Mouse (Mus musculus): ENCODE data around the gene Hoxd4. TPM values are rescaled to one million over a fixed set of nuclear protein-coding genes. Genes with fewer than 3 reads are reported as not detected.

Hoxd4 gene
- total RNA-seq, 2 experiments from 2014 or later: 0.55 to 0.57 TPM

GRCm38 (mm10) chr2:74761941-74762340 is 50.2 kb downstream of the Hoxd4 start:
- intact Hi-C loops (cut with DNase I): no loop called here
- DNase-seq: no peak

- intact Hi-C loops (cut with DNase I): no loop called here
- peak; percentile 28 to 35 for DNase-seq
These were observed 51.0 kb downstream of the Hoxd4 start, which contains the start of gene Hoxd1 for GRCm38 (mm10) chr2:74762522-74763244. Hoxd1 (plus strand) TSS chr2:74762980.

GRCm38 (mm10) chr2:74763245-74763735 is 51.6 kb downstream of the Hoxd4 start:
- intact Hi-C loops (cut with DNase I): no loop called here
- DNase-seq: no peak

- intact Hi-C loops (cut with DNase I): no loop called here
- no peak for DNase-seq
These were observed 52.2 kb downstream of the Hoxd4 start for GRCm38 (mm10) chr2:74763976-74764375.

GRCm38 (mm10) chr2:74774359-74774758 is 62.6 kb downstream of the Hoxd4 start:
- DNase-seq: no peak
- intact Hi-C loops (cut with DNase I): no loop called here

GRCm38 (mm10) chr2:74777536-74778275 is 66.0 kb downstream of the Hoxd4 start:
- no peak for DNase-seq
- intact Hi-C loops (cut with DNase I): no loop called here

Small RNA genes within 50 kb of the gene (microRNA-seq; reads per million reads assigned to microRNA genes)
- 0 reads per million in 2 experiments for gene Gm44463
- 1,206 to 1,233 reads per million in 2 experiments for gene Mir10b

Other genes starting within 250 kb of the Hoxd4 start
- gene Lnpk, start 132.5 kb upstream of the Hoxd4 start, total RNA-seq (2021): 10 to 100 TPM; 18.7 to 21.4 TPM
- not detected for gene Evx2, start 52.4 kb upstream of the Hoxd4 start, total RNA-seq (2021)
- gene Hoxd13, start 43.6 kb upstream of the Hoxd4 start, total RNA-seq (2021): not detected
- gene Hoxd12, start 36.9 kb upstream of the Hoxd4 start, total RNA-seq (2021): not detected
- not detected for gene Hoxd11, start 32.4 kb upstream of the Hoxd4 start, total RNA-seq (2021)
- gene Hoxd10, start 20.0 kb upstream of the Hoxd4 start, total RNA-seq (2021): not detected
- under 1 TPM; 0.19 to 0.22 TPM for gene Hoxd9, start 14.2 kb upstream of the Hoxd4 start, total RNA-seq (2021)
- gene Hoxd8, start 7.3 kb upstream of the Hoxd4 start, total RNA-seq (2021): 1 to 10 TPM; 1.9 to 2.5 TPM
- gene Hoxd3, start within 50 bp of the Hoxd4 start, total RNA-seq (2021): not detected
- not detected for gene Gm28230, start 14.8 kb downstream of the Hoxd4 start, total RNA-seq (2021)
- gene Hoxd1, start 51.1 kb downstream of the Hoxd4 start, total RNA-seq (2021): not detected
- gene Mtx2, start 113.9 kb downstream of the Hoxd4 start, total RNA-seq (2021): 100 to 1,000 TPM; 137 to 142 TPM

All from heart, postnatal 10 days (tissue).